Mouse (Mus musculus): ENCODE measurements around the gene Trpm4.

The Trpm4 gene

DNA sequence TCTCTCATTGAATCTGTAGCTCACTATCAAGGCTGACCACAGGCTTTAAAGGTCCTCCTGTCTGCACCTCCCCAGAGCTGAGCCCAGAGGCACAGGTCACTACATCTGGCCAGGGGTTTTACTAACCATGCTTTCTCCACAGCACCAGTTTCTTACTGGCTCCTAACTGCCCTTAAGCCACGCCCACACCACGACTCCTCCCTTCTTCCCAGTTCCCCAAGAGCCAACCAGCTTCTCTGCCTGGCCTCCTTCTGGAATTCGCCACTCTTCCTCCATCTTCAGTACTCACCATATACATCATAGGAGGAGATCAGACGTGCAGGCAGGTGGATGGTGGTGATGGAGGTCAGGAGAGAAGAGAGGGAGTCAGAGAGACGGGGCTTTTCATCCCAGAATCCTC, 19.5 kb upstream of the Trpm4 start:
- no peak for DNase-seq (ENCODE audit: low spot score in 2 of 2)

GRCm38 (mm10) chr7:45346905-45347304, 13.3 kb upstream of the Trpm4 start:
- DNase-seq (ENCODE audit: low spot score in 2 of 2), result no peak

- DNase-seq (ENCODE audit: low spot score in 2 of 2), result no peak
Observed at GRCm38 (mm10) chr7:45343543-45343942, 10.0 kb upstream of the Trpm4 start.

GRCm38 (mm10) chr7:45342081-45342480, 8.5 kb upstream of the Trpm4 start:
- DNase-seq (ENCODE audit: low spot score in 2 of 2), result no peak

GRCm38 (mm10) chr7:45341303-45341702, 7.7 kb upstream of the Trpm4 start:
- DNase-seq (ENCODE audit: low spot score in 2 of 2), result peak; percentile 65 to 79

GRCm38 (mm10) chr7:45340669-45341068, 7.1 kb upstream of the Trpm4 start:
- no peak for DNase-seq (ENCODE audit: low spot score in 2 of 2)

DNA sequence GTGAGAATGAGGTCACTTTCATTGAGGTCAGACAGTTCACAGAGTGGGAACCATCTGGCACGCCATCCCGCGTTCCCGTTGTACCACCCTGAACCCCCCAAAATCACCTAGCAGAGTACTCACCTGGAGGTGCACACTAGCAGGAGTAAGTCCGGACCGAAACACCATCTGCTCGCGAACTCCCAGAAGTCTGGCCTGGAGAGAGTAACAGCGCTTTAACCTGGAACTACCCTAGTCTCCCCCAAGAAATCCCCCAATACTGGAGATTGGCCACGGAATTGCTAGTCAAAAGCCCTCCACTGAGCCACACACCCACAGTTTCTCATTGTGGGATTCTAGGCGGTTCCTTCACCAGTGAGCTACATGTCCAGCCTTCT, 6.5 kb upstream of the Trpm4 start:
- no peak for DNase-seq (ENCODE audit: low spot score in 2 of 2)

GRCm38 (mm10) chr7:45339410-45340065, 6.0 kb upstream of the Trpm4 start:
- no peak for DNase-seq (ENCODE audit: low spot score in 2 of 2)

GRCm38 (mm10) chr7:45338161-45338911, 4.8 kb upstream of the Trpm4 start:
- DNase-seq (ENCODE audit: low spot score in 2 of 2), result no peak

DNA sequence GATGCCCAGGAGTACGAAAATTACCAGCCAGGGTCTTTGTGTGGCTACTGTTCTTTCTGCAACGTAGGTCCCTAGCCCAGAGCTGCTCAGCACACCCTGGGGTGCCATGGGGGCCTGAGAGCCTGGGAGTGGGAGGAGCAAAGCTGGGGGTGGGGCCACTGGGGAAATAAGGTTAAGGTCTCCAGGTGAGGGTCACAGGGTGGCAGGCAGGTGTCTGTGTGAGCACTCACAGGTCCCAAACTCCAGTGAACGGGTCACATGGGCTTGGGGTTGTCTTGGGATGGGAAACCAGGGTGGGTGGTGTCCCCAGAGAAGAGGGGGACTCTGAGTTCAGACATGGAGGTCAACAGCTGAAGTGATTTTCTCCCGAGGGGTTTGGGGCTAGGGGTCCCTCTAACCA, 3.9 kb upstream of the Trpm4 start:
- no peak for DNase-seq (ENCODE audit: low spot score in 2 of 2)

DNA sequence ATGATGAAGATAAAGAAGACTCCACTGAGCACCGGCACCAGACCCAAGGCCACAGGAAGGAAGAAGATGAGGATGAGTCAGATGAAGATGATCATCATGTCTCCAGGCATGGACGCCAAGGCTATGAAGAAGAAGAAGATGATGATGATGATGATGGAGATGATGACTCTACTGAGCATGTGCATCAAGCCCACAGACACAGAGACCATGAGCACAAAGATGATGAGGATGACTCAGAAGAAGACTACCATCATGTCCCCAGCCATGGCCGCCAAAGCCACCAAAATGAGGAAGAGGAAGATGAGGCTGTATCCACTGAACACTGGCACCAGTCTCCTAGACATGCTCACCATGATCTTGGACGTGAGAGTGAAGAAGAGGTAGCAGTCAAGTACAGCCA, 2.7 kb upstream of the Trpm4 start:
- no peak for DNase-seq (ENCODE audit: low spot score in 2 of 2)

GRCm38 (mm10) chr7:45335056-45335455, 1.5 kb upstream of the Trpm4 start, which contains the start of gene Hrc:
Gene Hrc (plus strand): TSS chr7:45335290.
- no peak for DNase-seq (ENCODE audit: low spot score in 2 of 2)

DNA sequence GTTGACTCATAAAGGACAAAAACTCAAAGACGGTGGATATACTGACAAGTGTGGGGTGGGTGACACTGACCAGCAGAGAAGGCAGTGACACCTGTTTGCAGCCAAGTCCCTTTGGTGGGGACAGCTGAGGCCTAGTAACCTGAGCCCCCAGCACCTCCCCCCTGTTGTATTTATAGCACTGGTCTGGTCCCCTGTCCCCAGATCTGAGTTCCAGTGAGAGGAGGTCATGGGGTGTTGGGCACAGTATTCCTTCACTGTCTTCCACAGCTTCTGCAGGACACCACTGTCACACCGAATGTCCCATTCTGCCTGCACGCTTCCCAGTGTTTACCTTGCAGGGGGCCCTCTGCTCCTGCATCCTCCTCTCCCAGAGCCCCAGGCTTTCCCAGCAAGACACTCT, 1.0 kb upstream of the Trpm4 start:
- DNase-seq (ENCODE audit: low spot score in 2 of 2), result no peak

GRCm38 (mm10) chr7:45332685-45333425, 725 bp downstream of the Trpm4 start:
- DNase-seq (ENCODE audit: low spot score in 2 of 2), result no peak

DNA sequence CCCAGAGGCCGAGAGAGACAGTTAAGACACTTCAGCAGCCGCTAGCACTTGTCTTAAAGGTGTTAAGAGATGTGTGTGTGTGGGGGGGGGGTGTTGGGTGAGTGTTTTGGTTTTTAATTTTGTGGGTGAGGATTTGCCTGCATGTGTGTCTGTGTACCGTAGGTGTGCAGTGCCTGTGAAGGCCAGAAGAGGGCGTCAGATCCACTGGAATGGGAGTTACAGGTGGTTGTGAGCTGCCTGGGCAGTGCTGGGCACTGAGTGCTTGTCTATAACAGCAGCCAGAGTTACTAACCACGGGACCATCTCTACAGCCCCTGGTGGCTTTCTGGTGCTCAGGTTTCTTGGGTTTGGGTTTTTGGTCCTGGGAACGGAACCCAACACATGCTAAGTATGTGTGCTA, 2.1 kb downstream of the Trpm4 start:
- no peak for DNase-seq (ENCODE audit: low spot score in 2 of 2)

GRCm38 (mm10) chr7:45328841-45329475, 4.6 kb downstream of the Trpm4 start:
- DNase-seq (ENCODE audit: low spot score in 2 of 2), result no peak

DNA sequence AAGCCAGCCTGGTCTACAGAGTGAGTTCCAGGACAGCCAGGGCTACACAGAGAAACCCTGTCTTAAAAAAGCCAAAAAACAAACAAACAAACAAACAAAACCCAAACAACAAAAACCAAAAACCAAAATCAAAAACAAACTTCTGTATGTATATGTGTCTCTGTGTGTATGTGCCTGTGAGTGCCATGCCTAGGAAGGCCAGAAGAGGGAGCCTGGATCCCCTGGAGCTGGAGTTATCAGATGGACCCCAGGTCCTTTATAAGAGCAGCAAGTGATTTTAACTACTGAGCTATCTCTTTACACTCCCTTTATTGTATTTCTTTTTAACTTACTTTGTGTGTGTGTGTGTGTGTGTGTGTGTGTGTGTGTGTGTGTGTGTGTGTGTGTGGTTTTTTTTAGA, 7.8 kb downstream of the Trpm4 start:
- DNase-seq (ENCODE audit: low spot score in 2 of 2), result no peak

GRCm38 (mm10) chr7:45323069-45323468, 10.5 kb downstream of the Trpm4 start:
- DNase-seq (ENCODE audit: low spot score in 2 of 2), result no peak

GRCm38 (mm10) chr7:45322245-45322644, 11.3 kb downstream of the Trpm4 start:
- no peak for DNase-seq (ENCODE audit: low spot score in 2 of 2)

DNA sequence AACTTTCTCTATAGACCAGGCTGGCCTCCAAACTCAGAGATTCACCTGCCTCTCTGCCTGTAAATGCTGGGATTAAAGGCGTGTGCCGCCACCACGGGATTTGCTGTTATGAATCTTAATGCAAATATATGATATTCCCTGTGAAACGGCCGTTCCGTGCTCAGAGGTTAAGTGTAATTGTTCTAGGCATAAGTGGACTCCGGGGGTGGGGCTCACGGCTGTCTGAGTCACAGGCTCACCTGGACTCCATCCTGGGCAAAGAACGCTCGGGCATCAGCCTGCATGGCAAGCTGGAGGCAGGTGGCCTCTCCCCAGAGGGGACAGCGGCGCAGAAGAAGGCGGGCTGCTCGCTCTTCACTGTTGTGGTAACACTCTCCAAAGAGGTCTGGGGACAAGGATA, 17.0 kb downstream of the Trpm4 start:
- no peak for DNase-seq (ENCODE audit: low spot score in 2 of 2)

DNA sequence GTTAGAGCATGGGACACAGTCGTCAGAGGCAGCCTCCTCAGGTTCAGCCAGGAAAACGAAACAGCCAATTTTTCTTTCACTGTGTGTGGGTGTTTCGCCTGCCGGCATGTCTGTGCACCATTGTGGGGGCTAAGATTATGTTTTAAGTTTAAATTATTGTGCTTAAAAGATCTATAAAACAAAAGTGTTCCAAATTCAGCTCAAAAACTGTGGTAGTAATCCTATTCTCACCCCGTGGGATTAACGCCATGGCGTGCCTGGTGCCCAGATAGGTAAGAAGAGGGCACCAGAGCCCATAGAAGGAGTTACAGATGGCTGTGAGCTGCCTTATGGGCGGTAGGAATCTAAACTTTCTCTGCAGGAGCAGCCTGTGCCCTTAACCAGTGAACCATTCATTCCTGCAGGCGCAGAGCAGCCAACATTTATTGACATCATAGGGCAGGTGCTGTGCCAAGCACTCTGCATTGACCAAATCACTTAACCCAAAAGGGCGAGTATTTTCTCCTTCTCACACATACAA, 18.3 kb downstream of the Trpm4 start:
- DNase-seq (ENCODE audit: low spot score in 2 of 2), result no peak

DNA sequence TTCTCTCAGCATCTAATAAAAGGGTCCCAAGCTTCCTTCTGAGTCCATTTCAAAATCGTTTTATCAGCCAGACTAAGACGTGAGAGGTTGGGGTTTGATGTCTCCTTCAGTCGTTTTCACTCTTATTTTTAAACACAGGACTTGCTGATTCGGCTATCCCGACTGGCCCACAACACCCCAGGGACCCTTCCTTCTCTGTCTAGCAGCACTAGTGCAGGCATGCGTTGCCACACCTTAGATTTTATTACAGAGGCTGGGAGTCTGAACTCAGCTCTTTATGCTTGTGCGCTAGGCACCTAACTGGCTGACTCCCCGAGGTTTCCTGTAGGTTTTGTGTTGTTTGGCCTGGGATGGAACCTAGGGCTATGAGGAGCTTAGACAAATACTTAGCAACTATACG, 20.1 kb downstream of the Trpm4 start:
- no peak for DNase-seq (ENCODE audit: low spot score in 2 of 2)

All from right cerebral cortex, postnatal 36 days (tissue).